Mouse (Mus musculus) limb, embryonic 12.5 days (tissue): Measurements from ENCODE around the gene Trim25. TPM values are rescaled to one million over a fixed set of nuclear protein-coding genes. Genes with fewer than 3 reads are reported as not detected.
A peak's percentile ranks its signal among the peaks of the same experiment; 100 is the strongest.
"Not testable (repeated sequence)": the region's sequence is repeated elsewhere in the genome, so short reads cannot be mapped to it uniquely, and the experiment has no call there.

Experiments
- ATAC-seq: fragments of 200-750 bp; cut with Nextera tagmentation; 2 replicates; pipeline ENCODE4 v1.8.0; 2017; ENCODE audit warnings: low read depth, moderate TSS enrichment; ENCODE audit not compliant: insufficient number of reproducible peaks, insufficient read depth, low FRiP score, low TSS enrichment
- H3K27ac ChIP-seq: fragments of 300-500 bp; sonication (generic); 2 replicates; pipeline ENCODE4 v1.5.1; 2016; ENCODE audit warnings: mild to moderate bottlenecking, moderate library complexity
- H3K27me3 ChIP-seq: fragments of 300-500 bp; sonication (generic); 2 replicates; pipeline ENCODE4 v1.6.1; 2016; ENCODE audit warnings: mild to moderate bottlenecking, moderate library complexity
- H3K36me3 ChIP-seq: fragments of 300-500 bp; sonication (generic); 2 replicates; pipeline ENCODE4 v1.6.1; 2016; ENCODE audit warnings: mild to moderate bottlenecking, moderate library complexity
- H3K4me1 ChIP-seq: fragments of 300-500 bp; sonication (generic); replicated peaks from 2 replicates; pipeline ENCODE4 v1.6.1; 2016
- H3K4me2 ChIP-seq: fragments of 300-500 bp; sonication (generic); 2 replicates; pipeline ENCODE4 v1.6.1; 2016; ENCODE audit warnings: mild to moderate bottlenecking, moderate library complexity
- H3K4me3 ChIP-seq: fragments of 300-500 bp; sonication (generic); replicated peaks from 2 replicates; pipeline ENCODE4 v1.5.1; 2016; ENCODE audit warnings: mild to moderate bottlenecking
- H3K9ac ChIP-seq: fragments of 300-500 bp; sonication (generic); replicated peaks from 2 replicates; pipeline ENCODE4 v1.6.1; 2016; ENCODE audit warnings: mild to moderate bottlenecking, moderate library complexity
- H3K9me3 ChIP-seq: fragments of 300-500 bp; sonication (generic); 2 replicates; pipeline ENCODE4 v1.6.1; 2016; ENCODE audit warnings: mild to moderate bottlenecking, moderate library complexity
- WGBS: fragments of 180-500 bp; shearing (Covaris S2); methylation state at CpG from one replicate; pipeline ENCODE4 v1.1.7; 2016; 5-methylcytosine and 5-hydroxymethylcytosine counted together
- polyA plus RNA-seq: library from polyadenylated mRNA; unstranded; fragments of >200 nt; fragmentation: Nextera tagmentation; extraction: Ambion mirVana; gene quantifications from 2 replicates; pipeline ENCODE4 v1.2.1, GENCODE M21; 2016

Gene Trim25
- polyA plus RNA-seq, 1 experiment from 2014 or later: 4.8 TPM

DNA sequence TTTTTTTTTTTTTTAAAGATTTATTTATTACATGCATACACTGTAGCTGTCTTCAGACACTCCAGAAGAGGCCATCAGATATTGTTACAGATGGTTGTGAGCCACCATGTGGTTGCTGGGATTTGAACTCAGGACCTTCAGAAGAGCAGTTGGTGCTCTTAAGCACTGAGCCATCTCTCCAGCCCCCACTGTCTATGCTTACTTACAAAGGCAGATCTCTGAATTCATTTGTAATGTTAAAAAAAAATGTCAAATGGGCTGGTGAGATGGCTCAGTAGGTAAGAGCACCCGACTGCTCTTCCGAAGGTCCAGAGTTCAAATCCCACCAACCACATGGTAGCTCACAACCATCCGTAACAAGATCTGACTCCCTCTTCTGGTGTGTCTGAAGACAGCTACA is 46.3 kb downstream of the Trim25 start:
- H3K9ac ChIP-seq, H3K27ac ChIP-seq, H3K27me3 ChIP-seq, H3K9me3 ChIP-seq, ATAC-seq, H3K4me2 ChIP-seq, H3K4me1 ChIP-seq, H3K4me3 ChIP-seq: not testable (repeated sequence)
- H3K36me3 ChIP-seq: peaks cover 83% of the 10 kb centered on the region
- 95% methylated on average over 3 of the region's 3 CpGs for WGBS

- 94% methylated on average over 3 of the region's 3 CpGs for WGBS
These were observed 46.8 kb downstream of the Trim25 start for GRCm38 (mm10) chr11:89046021-89046420.

DNA sequence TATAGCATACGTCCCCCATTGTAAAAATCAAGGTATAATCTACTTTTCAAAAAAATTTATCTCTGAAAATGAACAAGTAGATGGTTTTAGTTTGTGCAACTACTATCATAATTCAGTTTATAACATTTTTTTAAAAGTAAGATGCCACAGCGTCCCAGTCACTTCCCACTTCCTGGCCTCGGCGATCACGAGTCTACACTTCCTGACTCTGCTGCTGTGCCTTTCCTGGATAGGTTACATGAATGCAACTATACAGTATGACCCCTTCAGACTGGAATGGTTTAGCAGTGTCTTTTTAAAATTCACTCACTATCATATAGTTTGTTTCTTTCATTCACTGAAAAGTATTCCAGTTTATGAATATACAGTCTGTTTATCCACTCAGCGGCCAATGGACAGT is 52.6 kb downstream of the Trim25 start:
- Histone ChIP-seq H3K4me2 (no peak overlapping the region), H3K4me1 (no peaks in the 10 kb centered on the region), H3K36me3 (peaks cover 63% of the 10 kb centered on the region), H3K27ac (no peak overlapping the region), H3K27me3 (no peaks in the 10 kb centered on the region), H3K4me3 (no peak overlapping the region), H3K9me3 (no peaks in the 10 kb centered on the region), H3K9ac (no peak overlapping the region)
- WGBS: 93% methylated on average over 6 of the region's 6 CpGs
- ATAC-seq: no peak

More at GRCm38 (mm10) chr11:89046021-89046420, 46.8 kb downstream of the Trim25 start:
- no peak overlapping the region for H3K4me2 ChIP-seq
- no peak overlapping the region for H3K27ac ChIP-seq
- 0 out of 2 replicates have a peak, but pooled peaks cover 7% of the 10 kb centered on the region for H3K9me3 ChIP-seq
- peaks cover 85% of the 10 kb centered on the region for H3K36me3 ChIP-seq
- H3K9ac ChIP-seq: no peak overlapping the region
- no peaks in the 10 kb centered on the region for H3K4me1 ChIP-seq
- H3K4me3 ChIP-seq: no peak overlapping the region
- ATAC-seq: no peak
- H3K27me3 ChIP-seq: no peaks in the 10 kb centered on the region

GRCm38 (mm10) chr11:89055931-89056690 is 56.9 kb downstream of the Trim25 start:
- Histone ChIP-seq H3K9ac (no peak overlapping the region), H3K36me3 (peaks cover 28% of the 10 kb centered on the region), H3K4me3 (no peak overlapping the region), H3K4me2 (no peak overlapping the region), H3K9me3 (no peaks in the 10 kb centered on the region), H3K27me3 (no peaks in the 10 kb centered on the region), H3K27ac (no peak overlapping the region), H3K4me1 (peaks cover 14% of the 10 kb centered on the region)
- no peak for ATAC-seq
- WGBS: 87% methylated on average over 13 of the region's 13 CpGs

GRCm38 (mm10) chr11:89058515-89059270 is 59.5 kb downstream of the Trim25 start:
- peak overlapping the region; percentile 80; the same call in 1 of the 2 replicates for H3K9ac ChIP-seq
- H3K4me1 ChIP-seq: peaks cover 14% of the 10 kb centered on the region
- 75% methylated on average over 11 of the region's 11 CpGs for WGBS
- no peaks in the 10 kb centered on the region for H3K9me3 ChIP-seq
- peaks cover 13% of the 10 kb centered on the region for H3K36me3 ChIP-seq
- H3K27ac ChIP-seq: no peak overlapping the region
- peak overlapping the region; percentile 80 for H3K4me2 ChIP-seq
- peak overlapping the region; percentile 84 for H3K4me3 ChIP-seq
- ATAC-seq: no peak
- no peaks in the 10 kb centered on the region for H3K27me3 ChIP-seq

- WGBS: under 1% methylated on average over 33 of the region's 33 CpGs
- ATAC-seq: peak; percentile 61
- Histone ChIP-seq H3K36me3 (peaks cover under 1% of the 10 kb centered on the region; the same call in 1 of the 2 replicates), H3K4me3 (peak overlapping the region; percentile 84), H3K4me1 (peaks cover 14% of the 10 kb centered on the region), H3K27ac (peak overlapping the region; percentile 62), H3K9me3 (no peaks in the 10 kb centered on the region), H3K27me3 (no peaks in the 10 kb centered on the region), H3K9ac (peak overlapping the region; percentile 80), H3K4me2 (peak overlapping the region; percentile 80)
These were observed 60.8 kb downstream of the Trim25 start for GRCm38 (mm10) chr11:89059919-89060422.

GRCm38 (mm10) chr11:89060423-89061089 is 61.4 kb downstream of the Trim25 start:
- Histone ChIP-seq H3K27me3 (no peaks in the 10 kb centered on the region), H3K4me2 (peak overlapping the region; percentile 80), H3K36me3 (no peaks in the 10 kb centered on the region), H3K27ac (peak overlapping the region; percentile 62), H3K9me3 (no peaks in the 10 kb centered on the region), H3K4me1 (peaks cover 14% of the 10 kb centered on the region), H3K4me3 (peak overlapping the region; percentile 84), H3K9ac (peak overlapping the region; percentile 80)
- under 1% methylated on average over 63 of the region's 63 CpGs for WGBS
- ATAC-seq: peak; percentile 89

- no peaks in the 10 kb centered on the region for H3K9me3 ChIP-seq
- no peaks in the 10 kb centered on the region for H3K27me3 ChIP-seq
- no peak overlapping the region for H3K9ac ChIP-seq
- WGBS: 71% methylated on average over 7 of the region's 7 CpGs
- no peak overlapping the region for H3K4me2 ChIP-seq
- ATAC-seq: no peak
- no peaks in the 10 kb centered on the region for H3K36me3 ChIP-seq
- H3K4me1 ChIP-seq: peaks cover 14% of the 10 kb centered on the region
- H3K27ac ChIP-seq: no peak overlapping the region
- no peak overlapping the region for H3K4me3 ChIP-seq
These were observed 62.2 kb downstream of the Trim25 start for GRCm38 (mm10) chr11:89061362-89061761.

DNA sequence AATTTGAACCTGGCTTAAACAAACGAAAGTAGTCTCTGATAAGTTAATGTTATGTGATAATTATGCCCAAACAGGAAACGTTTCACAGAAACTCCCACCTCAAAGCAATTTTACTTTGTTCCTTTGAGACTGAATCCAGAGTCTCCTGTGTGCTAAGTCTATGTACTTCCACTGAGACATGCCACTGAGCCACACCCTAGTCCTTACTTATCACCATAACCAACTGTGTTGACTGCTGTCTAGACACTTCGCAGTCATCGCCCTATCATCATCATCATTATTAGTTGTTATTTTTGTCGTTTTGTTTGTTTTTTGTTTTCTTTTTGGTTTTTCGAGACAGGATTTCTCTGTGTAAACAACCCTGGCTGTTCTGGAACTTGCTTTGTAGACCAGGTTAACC is 65.1 kb downstream of the Trim25 start:
- no peak overlapping the region for H3K27ac ChIP-seq
- 82% methylated on average over 6 of the region's 6 CpGs for WGBS

DNA sequence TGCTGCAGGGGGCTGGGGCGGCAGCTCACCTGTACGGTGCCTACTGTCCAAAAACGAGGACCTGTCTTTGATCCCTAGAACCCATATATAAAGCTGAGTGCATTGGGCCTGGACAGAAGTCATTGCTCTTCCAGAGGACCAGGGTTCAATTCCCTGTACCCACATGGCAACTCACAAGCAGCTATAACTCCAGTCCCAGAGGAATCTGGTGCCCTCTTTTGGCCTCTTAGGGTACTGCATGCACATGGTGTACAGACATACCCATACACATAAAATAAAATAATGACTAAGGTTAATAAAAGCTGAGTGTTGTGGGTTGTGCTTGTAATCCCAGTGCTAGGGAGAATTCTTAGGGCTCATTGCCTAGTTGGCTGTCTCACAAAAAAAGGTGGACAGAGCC is 66.1 kb downstream of the Trim25 start:
- H3K9me3 ChIP-seq: no peaks in the 10 kb centered on the region
- H3K9ac ChIP-seq: no peak overlapping the region
- H3K4me1 ChIP-seq: no peaks in the 10 kb centered on the region
- no peaks in the 10 kb centered on the region for H3K36me3 ChIP-seq
- H3K4me3 ChIP-seq: no peak overlapping the region
- H3K27me3 ChIP-seq: peaks cover 3% of the 10 kb centered on the region
- WGBS: 97% methylated on average over 3 of the region's 3 CpGs
- no peak overlapping the region for H3K4me2 ChIP-seq
- no peak overlapping the region for H3K27ac ChIP-seq
- no peak for ATAC-seq

More for the DNA sequence above, 65.1 kb downstream of the Trim25 start:
- ATAC-seq: no peak
- Histone ChIP-seq H3K9me3 (no peaks in the 10 kb centered on the region), H3K36me3 (no peaks in the 10 kb centered on the region), H3K9ac (no peak overlapping the region), H3K4me2 (no peak overlapping the region), H3K4me3 (no peak overlapping the region), H3K4me1 (peaks cover 5% of the 10 kb centered on the region), H3K27me3 (peaks cover 3% of the 10 kb centered on the region)

GRCm38 (mm10) chr11:89066126-89066525 is 67.0 kb downstream of the Trim25 start:
- Histone ChIP-seq H3K9ac (no peak overlapping the region), H3K4me2 (no peak overlapping the region), H3K9me3 (no peaks in the 10 kb centered on the region), H3K4me3 (no peak overlapping the region), H3K4me1 (no peaks in the 10 kb centered on the region), H3K27me3 (peaks cover 3% of the 10 kb centered on the region), H3K36me3 (no peaks in the 10 kb centered on the region), H3K27ac (no peak overlapping the region)
- WGBS: 79% methylated on average over 6 of the region's 6 CpGs
- no peak for ATAC-seq
